Mouse (Mus musculus): Measurements from ENCODE around the gene Hoxc8. TPM values are rescaled to one million over a fixed set of nuclear protein-coding genes. Genes with fewer than 3 reads are reported as not detected.

Hoxc8 gene
- polyA plus RNA-seq, 1 experiment: not detected

DNA sequence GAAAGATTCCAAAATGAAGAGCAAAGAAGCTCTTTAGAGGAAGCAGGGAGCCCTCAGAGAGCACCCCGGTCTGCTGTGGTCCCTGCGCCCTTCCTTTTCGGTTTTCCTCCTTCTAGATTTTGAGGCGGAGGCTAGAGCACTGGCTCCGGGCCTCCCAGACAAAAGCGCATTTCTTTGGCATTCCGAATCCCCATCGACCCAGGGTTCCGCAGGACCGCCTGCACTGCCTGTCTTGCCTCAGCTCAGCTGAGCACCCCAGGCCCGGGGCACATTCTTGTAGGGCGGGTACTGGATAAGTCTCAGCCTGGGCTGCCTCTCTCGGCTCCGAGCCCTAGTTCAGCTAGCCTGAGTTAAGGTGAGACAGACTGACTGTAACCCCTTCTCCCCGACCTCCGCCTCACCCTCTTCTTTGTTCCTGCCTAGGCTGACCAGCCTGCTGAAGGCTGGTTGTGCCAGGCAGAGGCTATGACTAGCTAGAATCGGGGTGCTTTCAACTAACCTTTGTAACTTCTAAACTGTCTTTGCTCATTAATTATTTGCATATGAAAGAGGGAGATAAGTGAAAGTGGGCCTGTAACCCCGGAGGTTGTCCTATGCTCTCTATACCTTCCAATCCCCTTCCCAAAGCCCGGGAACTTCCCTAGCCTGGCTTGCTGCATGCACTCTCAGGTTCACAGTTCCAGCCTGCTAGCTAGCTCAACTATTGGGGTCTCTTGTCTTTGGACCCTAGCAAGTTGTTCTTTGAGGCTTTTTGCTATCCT lies 25.2 kb downstream of the Hoxc8 start:
- TF ChIP-seq GATA1 (IDR thresholded peaks at IDR 0.05; ENCODE audit: low read length): no peak
- TF ChIP-seq TAL1 (IDR thresholded peaks at IDR 0.05; ENCODE audit: low read length): no peak
- H3K9me3 ChIP-seq (ENCODE audit: control insufficient read depth, low read length): peaks cover 4% of the 10 kb centered on the region; the same call in 1 of the 2 replicates
- peaks cover 100% of the 10 kb centered on the region for H3K27me3 ChIP-seq (ENCODE audit: control insufficient read depth)
- no peak overlapping the region for H3K4me3 ChIP-seq (replicated peaks)
- H3K36me3 ChIP-seq (ENCODE audit: control insufficient read depth): no peaks in the 10 kb centered on the region
- no peaks in the 10 kb centered on the region for H3K4me1 ChIP-seq (ENCODE audit: control insufficient read depth)

GRCm38 (mm10) chr15:103018636-103019035 lies 28.2 kb downstream of the Hoxc8 start, which contains the start of gene Hoxc4:
TSS of gene Hoxc4 (plus strand) at chr15:103018934.
- TF ChIP-seq GATA1 (IDR thresholded peaks at IDR 0.05; ENCODE audit: low read length) (no peak), TAL1 (IDR thresholded peaks at IDR 0.05; ENCODE audit: low read length) (no peak)
- Histone ChIP-seq H3K9me3 (ENCODE audit: control insufficient read depth, low read length) (peaks cover 4% of the 10 kb centered on the region; the same call in 1 of the 2 replicates), H3K27me3 (ENCODE audit: control insufficient read depth) (peaks cover 97% of the 10 kb centered on the region), H3K4me3 (replicated peaks) (no peak within 1 kb of the TSS), H3K36me3 (ENCODE audit: control insufficient read depth) (no peaks in the 10 kb centered on the region), H3K4me1 (ENCODE audit: control insufficient read depth) (no peaks in the 10 kb centered on the region)

DNA sequence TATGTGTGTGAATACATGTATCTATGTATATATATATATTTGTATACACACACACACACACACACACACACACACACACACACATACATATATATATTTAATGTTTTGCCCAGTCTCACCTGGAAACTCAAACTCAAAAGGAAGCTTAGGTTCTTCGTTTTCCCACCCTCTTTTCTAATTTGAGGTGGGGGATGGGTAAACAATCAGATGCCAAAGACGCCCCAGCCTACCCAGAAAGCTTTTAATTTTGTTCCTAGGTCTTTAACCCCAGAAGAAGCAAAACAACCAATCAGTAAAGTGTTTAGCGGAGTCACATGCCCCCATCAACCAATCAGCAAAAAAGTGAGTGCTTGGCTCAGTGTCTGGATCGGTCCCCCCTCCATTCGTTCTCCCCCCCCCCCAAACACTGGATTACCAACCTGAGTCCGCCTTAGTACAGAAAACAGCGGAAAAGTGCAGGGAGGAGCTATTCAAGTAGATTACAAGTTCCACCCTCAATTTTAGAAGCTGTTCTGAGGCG lies 30.6 kb downstream of the Hoxc8 start:
- Histone ChIP-seq H3K36me3 (ENCODE audit: control insufficient read depth) (no peaks in the 10 kb centered on the region), H3K9me3 (ENCODE audit: control insufficient read depth, low read length) (no peaks in the 10 kb centered on the region), H3K27me3 (ENCODE audit: control insufficient read depth) (peaks cover 97% of the 10 kb centered on the region), H3K4me1 (ENCODE audit: control insufficient read depth) (no peaks in the 10 kb centered on the region), H3K4me3 (replicated peaks) (no peak overlapping the region)
- TF ChIP-seq TAL1 (IDR thresholded peaks at IDR 0.05; ENCODE audit: low read length): no peak
- no peak for TF ChIP-seq GATA1 (IDR thresholded peaks at IDR 0.05; ENCODE audit: low read length)

GRCm38 (mm10) chr15:103021544-103021943 lies 31.1 kb downstream of the Hoxc8 start:
- no peaks in the 10 kb centered on the region for H3K9me3 ChIP-seq (ENCODE audit: control insufficient read depth, low read length)
- no peaks in the 10 kb centered on the region for H3K36me3 ChIP-seq (ENCODE audit: control insufficient read depth)
- peaks cover 97% of the 10 kb centered on the region for H3K27me3 ChIP-seq (ENCODE audit: control insufficient read depth)
- H3K4me1 ChIP-seq (ENCODE audit: control insufficient read depth): no peaks in the 10 kb centered on the region
- TF ChIP-seq GATA1 (IDR thresholded peaks at IDR 0.05; ENCODE audit: low read length) (no peak), TAL1 (IDR thresholded peaks at IDR 0.05; ENCODE audit: low read length) (no peak)
- H3K4me3 ChIP-seq (replicated peaks): no peak overlapping the region

GRCm38 (mm10) chr15:103024131-103024530 lies 33.7 kb downstream of the Hoxc8 start:
- TF ChIP-seq TAL1 (IDR thresholded peaks at IDR 0.05; ENCODE audit: low read length) (no peak), GATA1 (IDR thresholded peaks at IDR 0.05; ENCODE audit: low read length) (no peak)
- peaks cover 97% of the 10 kb centered on the region for H3K27me3 ChIP-seq (ENCODE audit: control insufficient read depth)
- H3K4me3 ChIP-seq (replicated peaks): no peak overlapping the region
- H3K9me3 ChIP-seq (ENCODE audit: control insufficient read depth, low read length): no peaks in the 10 kb centered on the region
- H3K36me3 ChIP-seq (ENCODE audit: control insufficient read depth): no peaks in the 10 kb centered on the region
- H3K4me1 ChIP-seq (ENCODE audit: control insufficient read depth): no peaks in the 10 kb centered on the region

- H3K27me3 ChIP-seq (ENCODE audit: control insufficient read depth): peaks cover 99% of the 10 kb centered on the region
- H3K4me3 ChIP-seq (replicated peaks): no peak overlapping the region
- no peaks in the 10 kb centered on the region for H3K9me3 ChIP-seq (ENCODE audit: control insufficient read depth, low read length)
- no peaks in the 10 kb centered on the region for H3K36me3 ChIP-seq (ENCODE audit: control insufficient read depth)
- no peak for TF ChIP-seq GATA1 (IDR thresholded peaks at IDR 0.05; ENCODE audit: low read length)
- H3K4me1 ChIP-seq (ENCODE audit: control insufficient read depth): no peaks in the 10 kb centered on the region
Observed at GRCm38 (mm10) chr15:103027266-103028235, 37.1 kb downstream of the Hoxc8 start.

- H3K4me1 ChIP-seq (ENCODE audit: control insufficient read depth): no peaks in the 10 kb centered on the region
- no peak for TF ChIP-seq TAL1 (IDR thresholded peaks at IDR 0.05; ENCODE audit: low read length)
- no peak for TF ChIP-seq GATA1 (IDR thresholded peaks at IDR 0.05; ENCODE audit: low read length)
- H3K4me3 ChIP-seq (replicated peaks): no peak overlapping the region
- H3K36me3 ChIP-seq (ENCODE audit: control insufficient read depth): no peaks in the 10 kb centered on the region
- no peaks in the 10 kb centered on the region; the same call in 1 of the 2 replicates for H3K9me3 ChIP-seq (ENCODE audit: control insufficient read depth, low read length)
- H3K27me3 ChIP-seq (ENCODE audit: control insufficient read depth): peaks cover 100% of the 10 kb centered on the region
Observed at GRCm38 (mm10) chr15:103028916-103029512, 38.6 kb downstream of the Hoxc8 start.

DNA sequence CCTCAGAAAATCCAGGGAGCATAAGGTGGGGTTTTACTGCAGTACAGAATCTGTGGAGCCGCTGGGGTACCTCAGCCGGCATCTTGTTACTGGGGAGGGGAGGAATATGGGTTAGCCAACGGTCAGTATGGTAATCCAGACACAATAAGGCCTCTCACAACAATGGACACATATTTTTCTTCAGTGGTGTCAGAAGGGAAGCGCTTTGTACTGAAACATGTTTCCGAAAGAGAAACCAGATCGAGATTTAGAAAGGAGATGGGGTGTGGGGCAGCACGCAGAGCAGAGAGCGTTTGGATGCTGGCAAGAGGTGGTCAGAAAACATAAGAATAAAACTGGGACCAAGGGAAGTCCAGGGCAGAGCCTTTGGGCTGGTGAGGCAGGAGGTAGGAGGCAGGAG lies 39.7 kb downstream of the Hoxc8 start:
- H3K36me3 ChIP-seq (ENCODE audit: control insufficient read depth): no peaks in the 10 kb centered on the region

More for the DNA sequence above, 39.7 kb downstream of the Hoxc8 start:
- Histone ChIP-seq H3K9me3 (ENCODE audit: control insufficient read depth, low read length) (no peaks in the 10 kb centered on the region; the same call in 1 of the 2 replicates), H3K4me3 (replicated peaks) (no peak overlapping the region), H3K27me3 (ENCODE audit: control insufficient read depth) (peaks cover 100% of the 10 kb centered on the region), H3K4me1 (ENCODE audit: control insufficient read depth) (no peaks in the 10 kb centered on the region)
- no peak for TF ChIP-seq TAL1 (IDR thresholded peaks at IDR 0.05; ENCODE audit: low read length)
- no peak for TF ChIP-seq GATA1 (IDR thresholded peaks at IDR 0.05; ENCODE audit: low read length)

All from erythroblast, embryonic 14.5 days (primary cell).